Mouse (Mus musculus): ENCODE data around the gene Kcnk18.

DNA sequence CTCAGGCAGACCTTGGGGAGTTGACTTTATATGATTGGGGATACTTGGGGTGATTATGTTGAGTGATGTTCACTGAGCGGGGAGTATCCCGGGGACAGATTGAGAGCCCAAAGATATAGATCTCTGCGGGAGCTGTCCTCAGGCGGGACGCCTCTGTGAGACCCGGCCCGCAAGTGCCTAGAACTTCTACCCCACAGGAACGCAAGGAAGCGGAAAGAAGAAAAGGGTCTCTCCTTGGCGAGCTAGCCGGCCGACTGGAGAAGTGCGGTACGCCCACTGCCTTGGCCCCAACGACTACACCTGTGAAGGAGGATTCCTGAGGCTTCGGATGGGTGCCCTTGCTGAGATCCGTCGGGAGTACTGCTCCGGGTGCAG lies 47.2 kb upstream of the Kcnk18 start:
- TF ChIP-seq CTCF (conservative IDR thresholded peaks at IDR 0.05; ENCODE audit: low read length) (no peak), NANOG (IDR thresholded peaks at IDR 0.05; ENCODE audit: borderline replicate concordance, low read length) (peak; percentile 13; the same call in 1 of the 2 replicates), POU5F1 (IDR thresholded peaks at IDR 0.05; ENCODE audit: borderline replicate concordance, low read length) (no peak)

All from E14TG2a.4 (cell line).